Mouse (Mus musculus) cortical plate, adult 2 months (tissue): ENCODE results near the gene Hnrnpa3.

Source experiments
- CTCF ChIP-seq: fragments of 200-500 bp; IDR thresholded peaks from 2 replicates; pipeline ENCODE4 v1.5.1; 2011; ENCODE audit warnings: mild to moderate bottlenecking, control low read depth, low read length; ENCODE audit not compliant: insufficient read depth; ENCODE audit errors: extremely low read depth
- POLR2A ChIP-seq: fragments of 200-500 bp; IDR thresholded peaks from 2 replicates; pipeline ENCODE4 v1.6.1; 2011; ENCODE audit warnings: mild to moderate bottlenecking, low read length, control low read depth; ENCODE audit not compliant: insufficient read depth; ENCODE audit errors: extremely low read depth

GRCm38 (mm10) chr2:75701822-75702587, 42.9 kb downstream of the Hnrnpa3 start:
- no peak for TF ChIP-seq CTCF
- TF ChIP-seq POLR2A, result no peak
